Mouse (Mus musculus): ENCODE measurements around the gene Rasgrp3.
A peak's percentile ranks its signal among the peaks of the same experiment; 100 is the strongest.

Rasgrp3 gene

GRCm38 (mm10) chr17:75506097-75506675 is 70.5 kb downstream of the Rasgrp3 start:
- no peak for DNase-seq

- DNase-seq, result no peak
These were observed 71.3 kb downstream of the Rasgrp3 start for GRCm38 (mm10) chr17:75506708-75507641.

- DNase-seq, result no peak
These were observed 73.6 kb downstream of the Rasgrp3 start for GRCm38 (mm10) chr17:75509257-75509656.

- no peak for DNase-seq
These were observed 80.9 kb downstream of the Rasgrp3 start for GRCm38 (mm10) chr17:75516591-75516990.

- DNase-seq, result no peak
These were observed 82.6 kb downstream of the Rasgrp3 start for GRCm38 (mm10) chr17:75518181-75518901.

- DNase-seq, result no peak
These were observed 83.7 kb downstream of the Rasgrp3 start for GRCm38 (mm10) chr17:75519239-75519900.

GRCm38 (mm10) chr17:75521236-75521842 is 85.6 kb downstream of the Rasgrp3 start:
- no peak for DNase-seq

GRCm38 (mm10) chr17:75522347-75523065 is 86.8 kb downstream of the Rasgrp3 start:
- DNase-seq, result no peak

- no peak for DNase-seq
These were observed 88.1 kb downstream of the Rasgrp3 start for GRCm38 (mm10) chr17:75523812-75524211.

GRCm38 (mm10) chr17:75526411-75526810 is 90.7 kb downstream of the Rasgrp3 start:
- no peak for DNase-seq

- DNase-seq, result no peak
These were observed 93.7 kb downstream of the Rasgrp3 start for GRCm38 (mm10) chr17:75529222-75529935.

GRCm38 (mm10) chr17:75532469-75532986 is 96.8 kb downstream of the Rasgrp3 start:
- DNase-seq, result no peak

- DNase-seq, result no peak
These were observed 98.8 kb downstream of the Rasgrp3 start for GRCm38 (mm10) chr17:75534314-75535020.

GRCm38 (mm10) chr17:75535612-75536011 is 99.9 kb downstream of the Rasgrp3 start:
- DNase-seq, result no peak

- peak; percentile 36 for DNase-seq
These were observed 100.8 kb downstream of the Rasgrp3 start for GRCm38 (mm10) chr17:75536396-75537049.

GRCm38 (mm10) chr17:75537050-75537445 is 101.4 kb downstream of the Rasgrp3 start:
- peak; percentile 36 for DNase-seq

GRCm38 (mm10) chr17:75538431-75538830 is 102.7 kb downstream of the Rasgrp3 start:
- DNase-seq, result no peak

- DNase-seq, result no peak
These were observed 103.4 kb downstream of the Rasgrp3 start for GRCm38 (mm10) chr17:75539130-75539529.

GRCm38 (mm10) chr17:75539841-75540240 is 104.1 kb downstream of the Rasgrp3 start:
- no peak for DNase-seq

GRCm38 (mm10) chr17:75543434-75543833 is 107.7 kb downstream of the Rasgrp3 start:
- DNase-seq, result no peak

Measured in right cerebral cortex, postnatal 25 days (tissue).